Mouse (Mus musculus): Measurements from ENCODE around the gene Vmn1r122. TPM values are rescaled to one million over a fixed set of nuclear protein-coding genes. Genes with fewer than 3 reads are reported as not detected.

Gene Vmn1r122
- not detected in 2 replicates for polyA plus RNA-seq (2015; fragmentation: Nextera tagmentation; extraction: Ambion mirVana)

GRCm38 (mm10) chr7:21134028-21134427 lies at the start of gene Vmn1r122:
Gene Vmn1r122 (minus strand): TSS chr7:21134128.

GRCm38 (mm10) chr7:21161885-21162284 lies 28.0 kb upstream of the Vmn1r122 start, which contains the start of gene Vmn1r123:
Gene Vmn1r123 (plus strand): TSS chr7:21162185.

GRCm38 (mm10) chr7:21098413-21098812 lies 35.5 kb downstream of the Vmn1r122 start, which contains the start of gene Vmn1r121:
Gene Vmn1r121 (minus strand): TSS chr7:21098513.

Other genes with a start within 250 kb of the Vmn1r122 start
- gene Vmn1r118, start 221.8 kb downstream of the Vmn1r122 start, polyA plus RNA-seq (2015; fragmentation: Nextera tagmentation; extraction: Ambion mirVana), result not detected in 2 replicates
- not detected in 2 replicates for gene Vmn1r119, start 121.7 kb downstream of the Vmn1r122 start, polyA plus RNA-seq (2015; fragmentation: Nextera tagmentation; extraction: Ambion mirVana)
- not detected in 2 replicates for gene Vmn1r120, start 80.3 kb downstream of the Vmn1r122 start, polyA plus RNA-seq (2015; fragmentation: Nextera tagmentation; extraction: Ambion mirVana)
- not detected in 2 replicates for gene Vmn1r121, start 35.6 kb downstream of the Vmn1r122 start, polyA plus RNA-seq (2015; fragmentation: Nextera tagmentation; extraction: Ambion mirVana)
- not detected in 2 replicates for gene Vmn1r123, start 28.1 kb upstream of the Vmn1r122 start, polyA plus RNA-seq (2015; fragmentation: Nextera tagmentation; extraction: Ambion mirVana)
- not detected in 2 replicates for gene Gm5157, start 56.3 kb upstream of the Vmn1r122 start, polyA plus RNA-seq (2015; fragmentation: Nextera tagmentation; extraction: Ambion mirVana)
- gene Vmn1r124, start 126.5 kb upstream of the Vmn1r122 start, polyA plus RNA-seq (2015; fragmentation: Nextera tagmentation; extraction: Ambion mirVana), result not detected in 2 replicates
- not detected in 2 replicates for gene Vmn1r125, start 138.1 kb upstream of the Vmn1r122 start, polyA plus RNA-seq (2015; fragmentation: Nextera tagmentation; extraction: Ambion mirVana)
- not detected in 2 replicates for gene Vmn1r126, start 167.3 kb upstream of the Vmn1r122 start, polyA plus RNA-seq (2015; fragmentation: Nextera tagmentation; extraction: Ambion mirVana)
- not detected in 2 replicates for gene Vmn1r127, start 185.7 kb upstream of the Vmn1r122 start, polyA plus RNA-seq (2015; fragmentation: Nextera tagmentation; extraction: Ambion mirVana)
- gene Vmn1r128, start 215.2 kb upstream of the Vmn1r122 start, polyA plus RNA-seq (2015; fragmentation: Nextera tagmentation; extraction: Ambion mirVana), result not detected in 2 replicates
- not detected in 2 replicates for gene Vmn1r129, start 227.2 kb upstream of the Vmn1r122 start, polyA plus RNA-seq (2015; fragmentation: Nextera tagmentation; extraction: Ambion mirVana)